Mouse (Mus musculus): Measurements from ENCODE around the gene Txndc12.

DNA sequence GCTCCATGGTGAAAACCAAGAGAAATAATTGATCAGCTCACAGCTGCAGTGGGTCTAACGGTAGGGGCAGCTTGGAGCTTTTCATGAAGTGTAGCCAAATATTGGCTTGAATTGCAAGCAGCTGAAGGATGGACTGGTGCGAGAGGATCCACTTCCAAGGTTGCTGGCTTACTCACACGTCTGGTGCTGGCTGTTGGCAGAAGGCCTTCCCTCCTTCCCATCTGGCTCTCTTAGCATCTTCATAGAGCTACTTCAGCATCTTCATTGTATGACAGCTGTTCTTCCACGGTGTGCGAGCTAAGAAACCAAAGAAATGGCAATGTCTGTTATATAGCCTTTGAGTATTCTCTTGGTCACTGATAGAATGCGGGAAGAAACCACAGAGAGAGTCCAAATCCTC is 56.5 kb downstream of the Txndc12 start:
- TF ChIP-seq POLR2A (IDR thresholded peaks at IDR 0.05; ENCODE audit: insufficient read depth, low read depth, low read length) (no peak), CTCF (IDR thresholded peaks at IDR 0.05) (no peak)

Measured in heart, adult 2 months (tissue).